Mouse (Mus musculus) MEL-GATA-1-ER (cell line): Measurements from ENCODE around the gene Eps8l3.

Experiments used
- DNase-seq: peaks from one replicate; pipeline ENCODE4 v3.0.0-alpha.2; 2012; ENCODE audit warnings: low read depth; ENCODE audit errors: extremely low read depth

The Eps8l3 gene

GRCm38 (mm10) chr3:107877005-107877404 is at the start of gene Eps8l3:
Eps8l3 (plus strand) TSS chr3:107877229.
- no peak for DNase-seq

DNA sequence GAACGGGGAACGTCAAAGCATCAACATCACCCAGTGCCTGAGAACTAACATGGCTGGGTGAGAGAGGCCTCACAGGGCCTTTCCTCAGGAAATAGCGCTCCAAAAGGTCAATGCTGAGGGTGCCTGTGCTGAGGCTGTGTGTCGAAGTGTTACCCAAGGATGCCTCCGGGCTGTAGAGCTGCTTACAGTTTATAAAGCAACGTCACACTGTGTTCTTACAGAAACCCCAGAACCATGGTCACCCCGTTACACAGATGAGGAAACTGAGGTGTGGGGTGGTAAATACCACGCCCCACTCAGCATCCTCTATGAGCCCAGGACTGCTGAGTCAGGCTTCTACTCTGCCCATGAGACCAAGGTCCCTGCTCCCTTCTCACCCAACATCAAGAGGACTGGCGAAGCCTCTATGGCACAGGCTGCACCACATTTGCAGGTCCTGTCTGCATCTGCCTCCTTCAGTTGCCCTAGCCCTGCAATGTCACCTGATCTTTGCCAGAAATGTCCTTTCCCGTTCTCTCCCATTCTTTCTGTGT is 49.1 kb upstream of the Eps8l3 start:
- no peak for DNase-seq

DNA sequence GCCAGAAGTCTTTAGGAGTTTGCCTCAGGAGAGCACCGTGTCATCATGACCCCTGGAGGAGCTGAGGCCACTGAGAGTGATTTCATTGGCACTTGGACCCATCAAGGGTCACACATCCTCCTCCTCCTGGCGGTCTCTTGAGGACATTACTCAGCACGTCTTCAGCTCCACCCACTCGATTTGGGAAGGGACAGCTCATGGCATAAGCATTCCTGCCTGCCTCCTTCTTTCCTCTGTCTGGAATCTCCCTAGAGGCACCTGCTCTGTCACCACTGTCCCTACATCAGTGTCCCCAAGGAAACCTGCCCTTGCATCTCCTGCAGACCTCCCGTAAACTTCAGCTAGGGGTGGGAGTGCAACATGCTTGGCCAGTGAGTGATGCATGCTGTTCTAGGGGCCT is 48.5 kb upstream of the Eps8l3 start:
- DNase-seq, result no peak

GRCm38 (mm10) chr3:107828997-107829396 is 48.0 kb upstream of the Eps8l3 start:
- no peak for DNase-seq

DNA sequence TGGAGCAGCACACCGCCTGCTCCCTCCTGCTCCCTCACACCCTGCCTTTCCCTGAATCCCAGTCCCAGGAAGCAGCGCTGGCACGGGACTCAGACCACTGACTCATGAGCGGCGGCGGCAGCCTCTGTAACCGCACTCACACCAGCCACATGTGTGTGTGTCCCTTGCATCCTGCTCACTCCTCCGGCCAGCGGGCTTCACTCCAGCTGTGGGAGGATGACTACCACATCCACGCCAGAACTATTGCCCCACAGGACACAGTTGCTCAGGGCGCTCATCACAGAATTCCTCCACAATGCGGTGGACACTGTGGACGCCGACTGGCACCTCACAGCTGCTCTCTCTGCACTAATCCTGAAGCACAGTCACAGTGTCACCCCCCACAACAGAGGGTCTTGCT is 47.4 kb upstream of the Eps8l3 start:
- DNase-seq, result no peak

GRCm38 (mm10) chr3:107831875-107832554 is 45.0 kb upstream of the Eps8l3 start:
- DNase-seq, result no peak

- DNase-seq, result no peak
These were observed 44.4 kb upstream of the Eps8l3 start for GRCm38 (mm10) chr3:107832645-107833044.

DNA sequence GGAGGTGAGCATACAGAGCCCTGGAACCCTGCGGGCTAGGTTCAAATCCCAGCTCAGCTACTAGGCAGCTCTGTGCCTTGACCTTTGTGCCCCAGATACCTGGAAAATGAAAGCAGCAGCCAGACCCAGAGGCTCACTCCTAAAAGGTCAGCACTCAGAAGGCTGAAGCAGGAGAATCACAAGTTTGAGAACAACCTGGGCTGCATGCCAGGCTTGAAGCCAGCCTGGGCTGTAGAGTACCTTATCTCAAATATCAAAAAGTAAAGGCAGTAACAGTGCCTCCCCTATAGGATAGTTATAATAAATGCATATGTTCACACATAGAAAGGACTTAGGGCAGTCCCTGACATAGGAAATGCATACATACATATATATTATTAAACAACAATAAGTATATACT is 43.7 kb upstream of the Eps8l3 start:
- no peak for DNase-seq

- no peak for DNase-seq
These were observed 43.1 kb upstream of the Eps8l3 start for GRCm38 (mm10) chr3:107833872-107834341.

GRCm38 (mm10) chr3:107835301-107835700 is 41.7 kb upstream of the Eps8l3 start:
- no peak for DNase-seq

DNA sequence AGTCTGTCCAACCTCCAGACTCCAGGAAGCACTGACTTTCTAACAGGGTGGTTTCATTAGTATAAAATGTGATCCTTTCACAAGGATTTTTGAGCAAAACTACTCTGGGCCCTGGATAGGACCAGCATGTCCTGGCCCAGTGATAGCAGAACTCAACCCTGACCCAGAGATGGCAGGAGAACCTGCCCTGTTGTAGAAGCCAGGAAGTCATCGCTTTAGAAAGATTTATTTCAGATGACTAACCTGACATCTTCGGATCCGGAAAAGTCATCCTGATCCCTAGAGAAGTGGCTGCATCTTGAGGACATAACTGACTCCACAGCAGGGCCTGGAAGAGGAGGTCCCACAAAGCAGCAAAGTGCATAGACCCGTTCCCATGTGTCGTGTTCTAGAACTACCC is 37.2 kb upstream of the Eps8l3 start:
- no peak for DNase-seq

GRCm38 (mm10) chr3:107840855-107841254 is 36.2 kb upstream of the Eps8l3 start:
- no peak for DNase-seq

DNA sequence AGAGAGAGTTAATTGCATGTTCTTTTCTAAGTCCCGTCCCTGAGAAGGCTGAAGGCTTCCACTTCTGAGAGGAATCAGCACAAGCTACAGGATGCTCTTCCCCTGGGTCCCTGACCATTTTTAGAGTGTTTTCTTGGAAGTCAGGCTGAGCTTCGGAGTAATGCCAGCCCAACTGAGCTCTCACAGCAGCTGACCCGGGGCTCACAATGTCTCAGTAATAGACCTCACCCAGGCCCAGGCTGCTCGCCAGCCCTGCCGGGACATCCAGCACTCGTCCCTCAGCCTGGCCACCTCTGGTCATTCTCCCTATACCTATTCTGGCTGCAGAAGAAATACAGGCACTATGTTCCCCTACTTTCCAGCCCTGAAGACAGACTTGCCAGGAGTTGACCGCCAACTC is 35.7 kb upstream of the Eps8l3 start:
- no peak for DNase-seq

GRCm38 (mm10) chr3:107843406-107843805 is 33.6 kb upstream of the Eps8l3 start:
- DNase-seq, result no peak

DNA sequence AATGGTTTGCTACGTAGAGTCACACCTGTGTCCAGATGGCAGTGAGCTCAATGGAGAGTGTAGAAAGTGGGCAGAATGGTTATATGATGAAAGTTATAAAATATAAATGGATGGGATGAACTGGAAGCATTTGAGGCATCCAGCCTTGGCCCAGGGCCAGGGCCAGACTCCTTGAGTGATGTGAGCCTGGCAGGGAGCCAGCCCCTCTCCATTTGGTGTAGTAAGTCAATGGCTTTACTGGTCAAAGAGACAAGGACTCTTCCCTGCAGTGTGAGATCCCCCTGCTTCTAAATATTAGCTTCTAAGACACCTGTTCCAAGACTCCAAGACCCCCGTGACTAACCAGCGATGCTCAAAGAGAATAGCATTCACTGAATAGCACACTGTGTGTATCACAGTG is 33.0 kb upstream of the Eps8l3 start:
- DNase-seq, result no peak

- no peak for DNase-seq
These were observed 32.5 kb upstream of the Eps8l3 start for GRCm38 (mm10) chr3:107844499-107844898.

DNA sequence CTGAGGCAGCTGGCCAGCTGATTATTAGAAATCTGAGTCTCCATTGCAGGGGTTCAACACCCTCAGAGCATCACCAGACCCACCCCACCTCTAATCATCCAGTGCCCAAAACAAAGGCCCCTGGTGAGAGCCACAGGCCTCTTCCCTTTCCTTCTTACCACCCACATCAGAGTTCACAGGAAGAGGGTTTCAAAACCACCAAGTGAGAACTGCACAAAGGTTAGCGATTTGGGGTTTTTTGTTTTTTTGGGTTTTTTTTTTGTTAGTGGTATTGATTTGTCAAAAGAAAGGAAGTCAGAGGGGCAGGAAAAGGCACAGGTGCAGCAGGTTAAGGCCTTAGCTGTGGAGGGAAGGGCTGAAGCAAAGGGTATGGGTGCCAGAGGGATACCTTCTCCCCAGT is 30.9 kb upstream of the Eps8l3 start:
- DNase-seq, result no peak

DNA sequence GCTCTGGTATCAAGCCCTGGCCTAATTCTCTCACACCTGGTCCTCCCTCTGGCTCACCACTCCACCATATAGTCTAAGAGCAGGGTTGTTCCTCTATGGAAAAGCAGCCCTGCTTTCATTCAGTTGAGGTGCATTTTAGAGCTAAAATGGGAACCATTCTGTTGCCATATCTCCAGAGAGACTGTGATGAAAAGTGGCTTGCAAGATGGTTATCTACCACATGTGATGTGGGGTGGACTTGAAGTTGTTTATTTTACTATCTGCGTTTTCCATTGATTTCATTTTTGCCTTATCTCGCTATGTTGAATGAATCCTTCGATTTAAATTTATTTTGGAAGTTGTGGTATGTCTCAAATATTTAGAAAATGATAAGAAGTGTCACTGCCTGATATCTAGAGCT is 30.2 kb upstream of the Eps8l3 start:
- DNase-seq, result no peak

DNA sequence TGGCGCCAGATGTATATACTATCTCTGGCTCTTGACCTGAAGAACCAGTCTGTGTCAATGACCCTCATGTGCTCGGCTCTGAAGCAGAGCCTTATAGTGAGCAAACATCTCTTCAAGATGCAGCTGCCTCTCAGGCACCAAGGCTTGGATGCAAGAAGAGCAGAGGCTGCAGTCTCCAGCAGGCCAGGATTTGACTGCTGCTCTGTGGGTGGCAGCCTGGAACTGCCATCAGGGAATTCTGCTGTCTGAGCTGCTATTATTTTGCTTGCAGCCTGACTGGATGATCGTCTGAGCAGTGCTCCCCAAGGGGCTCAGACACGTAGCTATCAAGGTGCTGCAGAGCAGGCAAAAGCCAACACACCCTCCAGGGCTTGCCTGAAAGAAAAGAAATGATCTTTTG is 28.9 kb upstream of the Eps8l3 start:
- DNase-seq, result no peak

DNA sequence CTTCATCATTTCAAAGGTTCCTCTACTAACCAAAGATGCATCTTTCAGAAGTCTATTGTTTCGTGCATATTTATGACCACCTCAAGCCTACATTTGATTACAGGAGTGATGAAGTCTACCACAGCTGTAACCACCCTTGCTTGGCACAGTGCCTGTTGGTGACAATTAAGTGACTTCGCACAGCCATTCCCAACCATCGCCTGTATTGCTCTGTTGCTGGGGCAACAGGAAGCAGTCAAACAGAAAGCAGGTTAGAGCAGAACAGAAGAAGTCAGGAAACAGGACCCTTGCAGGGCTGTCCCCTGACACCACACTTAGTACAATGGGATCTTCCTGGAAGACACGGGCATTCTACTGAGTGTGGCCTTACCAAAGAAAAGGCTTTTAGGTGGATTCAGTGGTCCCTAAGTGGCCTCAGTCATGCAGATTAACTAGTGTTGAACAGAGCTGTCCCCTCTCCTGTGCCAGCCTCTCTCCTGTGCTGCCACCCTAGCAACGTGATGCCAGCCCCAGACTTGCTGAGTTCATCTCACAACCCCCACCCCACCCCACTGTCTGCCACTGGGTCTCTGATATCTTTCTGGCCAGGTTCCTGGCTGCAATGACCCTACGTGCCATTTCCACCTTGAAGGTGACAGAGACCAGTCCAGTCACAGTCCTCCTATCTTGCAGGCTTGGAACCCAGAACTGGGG is 27.9 kb upstream of the Eps8l3 start:
- DNase-seq, result no peak

- no peak for DNase-seq
These were observed 27.4 kb upstream of the Eps8l3 start for GRCm38 (mm10) chr3:107849693-107850031.

DNA sequence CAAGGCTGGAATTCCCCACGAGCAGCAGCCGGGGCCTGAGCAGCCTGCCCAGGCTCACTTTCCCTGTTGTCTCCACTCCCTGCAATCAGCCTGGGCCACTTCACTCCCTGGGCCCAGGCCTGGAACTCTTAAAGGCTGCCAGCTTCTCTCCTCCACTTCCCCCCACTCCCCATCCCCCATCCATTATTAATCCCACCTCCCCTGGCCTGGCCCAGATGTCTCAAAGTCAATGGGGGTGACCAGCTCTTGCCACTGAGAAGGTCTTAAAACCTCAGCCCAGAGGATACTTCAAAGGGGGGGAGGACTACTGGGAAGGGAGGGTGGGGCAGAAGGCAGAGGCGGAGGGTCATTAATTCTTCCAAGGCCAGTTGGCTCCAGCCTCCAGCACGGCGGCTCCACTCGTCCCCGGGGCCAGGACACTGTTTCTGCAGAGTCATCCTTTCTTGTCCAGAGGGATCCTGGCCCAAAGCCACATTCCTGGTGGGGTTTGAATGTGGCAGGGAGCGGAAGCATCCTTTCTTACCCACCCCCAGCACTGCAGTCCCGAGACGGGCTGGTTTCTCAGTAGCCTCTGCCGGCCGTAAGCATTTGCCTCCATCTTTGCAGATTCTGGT is 26.5 kb upstream of the Eps8l3 start:
- no peak for DNase-seq

GRCm38 (mm10) chr3:107852786-107853185 is 24.2 kb upstream of the Eps8l3 start:
- DNase-seq, result no peak
